ENCODE assay signal across 24 mouse cellular contexts in genomic region chr16:26152258-26152657, GRCm38 (mm10). TPM values are rescaled to one million over a fixed set of nuclear protein-coding genes. Genes with fewer than 3 reads are reported as not detected.
DNase-seq lines count a peak whose midpoint lies in the region; ATAC-seq and TF ChIP-seq lines count a peak whose summit lies in the region.
"Had no signal": no experiment of that assay in that cellular context is flagged by ENCODE, and none has a peak within 500 bp of the region (broad histone marks: within the 10 kb centered on the region; RNA-seq: fewer than 3 reads in every experiment).

No protein-coding gene starts in this region.

- TF ChIP-seq POLR2A in myocyte (IDR thresholded peaks at IDR 0.05; ENCODE audit: insufficient read length, low read depth) = no peak

- H3K4me1 ChIP-seq in megakaryocyte, embryonic 14.5 days = peaks cover 26% of the 10 kb centered on the region
- H3K4me1 ChIP-seq in midbrain, embryonic 14.5 days (ENCODE audit: control insufficient read depth, insufficient read depth, low read length) = no peaks in the 10 kb centered on the region

- peak overlapping the region; percentile 59 for H3K4me3 ChIP-seq in megakaryocyte, embryonic 14.5 days (replicated peaks)
- H3K4me3 ChIP-seq in C2C12 (ENCODE audit: insufficient read depth, poor library complexity, severe bottlenecking) (no peak overlapping the region), myocyte (no peak overlapping the region)
- H3K4me3 ChIP-seq in midbrain, embryonic 14.5 days (replicated peaks; ENCODE audit: low read depth, low read length) = no peak overlapping the region

- no peaks in the 10 kb centered on the region for H3K9me3 ChIP-seq in megakaryocyte, embryonic 14.5 days
- H3K9me3 ChIP-seq in midbrain, embryonic 14.5 days (ENCODE audit: control insufficient read depth, low read length) = no peaks in the 10 kb centered on the region

- no peak for TF ChIP-seq CTCF in C2C12 (IDR thresholded peaks at IDR 0.05; ENCODE audit: control insufficient read depth, insufficient read depth, insufficient read length)

- DNase-seq in layer of hippocampus, adult 9-10 months (ENCODE audit: low spot score) = no peak
- DNase-seq in midbrain, embryonic 14.5 days = no peak
- DNase-seq in spleen, adult 12 weeks (ENCODE audit: low spot score) = no peak
- DNase-seq: adrenal gland, adult 2 months; adrenal gland, adult 8-10 months; adrenal gland, postnatal 10 days; adrenal gland, postnatal 14 days; adrenal gland, postnatal 25 days; adrenal gland, postnatal 36 days; B cell, adult 2 months; cerebellum, adult 11 months; cerebellum, adult 11-12 months; cerebellum, adult 18-20 months had no signal

- H3K79me2 ChIP-seq in C2C12 (ENCODE audit: control insufficient read depth, insufficient read depth) (no peaks in the 10 kb centered on the region), myocyte (ENCODE audit: control insufficient read depth, insufficient read depth) (no peaks in the 10 kb centered on the region)

- H3ac ChIP-seq in C2C12 (ENCODE audit: control insufficient read depth, insufficient read length, low read depth) (no peak overlapping the region), myocyte (ENCODE audit: control insufficient read depth, insufficient read length) (no peak overlapping the region)

- ATAC-seq in megakaryocyte, adult 5-6 weeks (ENCODE audit: poor library complexity, severe bottlenecking) = no peak
- peak; percentile 52; the same call in 1 of the 2 replicates for ATAC-seq in common myeloid progenitor, adult 5-6 weeks (replicated peaks; ENCODE audit: low read depth, poor library complexity, severe bottlenecking)
- ATAC-seq in midbrain, embryonic 14.5 days (ENCODE audit: low FRiP score, low TSS enrichment) = no peak
- ATAC-seq: activated CD4-positive, CD25-positive, alpha-beta regulatory T cell, adult 4 months; CD4-positive, CD25-positive, alpha-beta regulatory T cell, adult 4 months; Patski had no signal

- H3K9ac ChIP-seq in midbrain, embryonic 14.5 days (replicated peaks; ENCODE audit: low read length) = no peak overlapping the region

- no peaks in the 10 kb centered on the region for H3K79me3 ChIP-seq in C2C12 (ENCODE audit: low read depth)

- H3K4me2 ChIP-seq in myocyte (ENCODE audit: low read depth) = no peak overlapping the region
- no peak overlapping the region for H3K4me2 ChIP-seq in midbrain, embryonic 14.5 days (ENCODE audit: low read length)

- H3K27me3 ChIP-seq in megakaryocyte, embryonic 14.5 days (replicated peaks) = peaks cover 5% of the 10 kb centered on the region
- H3K27me3 ChIP-seq in C2C12 (ENCODE audit: control insufficient read depth, insufficient read depth, insufficient read length) = no peaks in the 10 kb centered on the region
- H3K27me3 ChIP-seq in myocyte (ENCODE audit: control insufficient read depth, insufficient read depth, insufficient read length) = no peaks in the 10 kb centered on the region
- no peaks in the 10 kb centered on the region for H3K27me3 ChIP-seq in midbrain, embryonic 14.5 days (ENCODE audit: control insufficient read depth, insufficient read depth, low read length)
- H3K27me3 ChIP-seq: CH12.LX, Patski had no signal

- WGBS in midbrain, embryonic 14.5 days = 90% methylated on average over 2 of the region's 2 CpGs

- no peaks in the 10 kb centered on the region for H3K36me3 ChIP-seq in megakaryocyte, embryonic 14.5 days (replicated peaks; ENCODE audit: low read length)
- H3K36me3 ChIP-seq in C2C12 (ENCODE audit: control insufficient read depth, insufficient read depth) (no peaks in the 10 kb centered on the region), myocyte (ENCODE audit: control insufficient read depth, insufficient read depth) (no peaks in the 10 kb centered on the region)
- H3K36me3 ChIP-seq in midbrain, embryonic 14.5 days (ENCODE audit: control insufficient read depth, insufficient read depth, low read length) = no peaks in the 10 kb centered on the region
- H3K36me3 ChIP-seq: G1E had no signal

- no peak overlapping the region for H3K27ac ChIP-seq in midbrain, embryonic 14.5 days (replicated peaks; ENCODE audit: low read depth, low read length)

TF ChIP-seq in C2C12, 6 proteins besides CTCF, POLR2A, EP300 and RAD21:
- TF ChIP-seq MYOD1 (IDR thresholded peaks at IDR 0.05; ENCODE audit: control insufficient read depth, insufficient read length, low read depth) (peak; percentile 50), MAX (IDR thresholded peaks at IDR 0.05) (no peak)

TF ChIP-seq in myocyte, 11 proteins besides CTCF, POLR2A, EP300 and RAD21:
- TF ChIP-seq USF1 (IDR thresholded peaks at IDR 0.05; ENCODE audit: low read depth) (no peak), MYOD1 (IDR thresholded peaks at IDR 0.05; ENCODE audit: control insufficient read depth in 1 of 3, insufficient read length in 2 of 3, low read depth in 2 of 3) (peak in 2 of 3 experiments; percentile 16 to 20)
TF ChIP-seq in myocyte: peak in this region for 1.

RNA-seq across cellular contexts. Expression of gene P3h2, which starts 46.7 kb away (rescaled TPM):
- polyA plus RNA-seq in megakaryocyte, embryonic 14.5 days (2012; ENCODE audit: insufficient read depth, low replicate concordance) = 2.4 and 7.0 TPM in 2 replicates
- total RNA-seq in megakaryocyte, adult 5-6 weeks (2015) = 0.16 TPM in 1 of 2 replicates, not detected in the other
- total RNA-seq in megakaryocyte, adult 5-6 weeks (2017) = not detected in 2 replicates
- polyA plus RNA-seq in C2C12 (2012; fragmentation: generic; extraction: Trizol) (1.1 TPM), myocyte (2012; fragmentation: generic; extraction: Trizol) (0.88 TPM)
- 0.55 and 0.92 TPM in 2 replicates for total RNA-seq in common myeloid progenitor, adult 5-6 weeks (2017)
- polyA plus RNA-seq in midbrain, embryonic 14.5 days (2014; fragmentation: Nextera tagmentation; extraction: Ambion mirVana) = 0.35 and 0.38 TPM in 2 replicates
- total RNA-seq: G1E, MEL had no signal
- polyA plus RNA-seq: CD4-positive, CD25-positive, alpha-beta regulatory T cell, adult 4 months; G1E had no signal
